ENCODE assay signal across 16 mouse cellular contexts in genomic region chr10:3829472-3829871, GRCm38 (mm10).
DNase-seq lines count a peak whose midpoint lies in the region; ATAC-seq lines count a peak whose summit lies in the region.
"Had no signal": no experiment of that assay in that cellular context is flagged by ENCODE, and none has a peak within 500 bp of the region (broad histone marks: within the 10 kb centered on the region; RNA-seq: fewer than 3 reads in every experiment).

No protein-coding gene starts in this region.

- peaks cover 11% of the 10 kb centered on the region; the same call in 1 of the 2 replicates for H3K4me1 ChIP-seq in kidney, embryonic 14.5 days (ENCODE audit: control insufficient read depth, insufficient read depth, low read length)
- H3K4me1 ChIP-seq in brown adipose tissue, adult 24 weeks (ENCODE audit: control insufficient read depth, insufficient read depth, insufficient read length, low read length), result peaks cover 25% of the 10 kb centered on the region
- H3K4me1 ChIP-seq in embryonic facial prominence, embryonic 13.5 days, result peaks cover 23% of the 10 kb centered on the region

- no peak for DNase-seq in kidney, adult 11 months
- peak; percentile 34 for DNase-seq in gastrocnemius, postnatal 25 days
- no peak for DNase-seq in thymus, adult 18-20 months
- no peak for DNase-seq in frontal cortex, adult 2 months (ENCODE audit: extremely low spot score in 1 of 2, low spot score in 1 of 2)
- DNase-seq: adrenal gland, postnatal 10 days; cerebellum, postnatal 36 days; heart, postnatal 14 days; kidney, adult 2 months; lung, embryonic 14.5 days; right cerebral cortex, postnatal 25 days had no signal

- no peak overlapping the region for H3K4me3 ChIP-seq in kidney, embryonic 14.5 days (ENCODE audit: low read length)
- no peak overlapping the region for H3K4me3 ChIP-seq in brown adipose tissue, adult 24 weeks (ENCODE audit: insufficient read depth, low read depth, low read length)
- H3K4me3 ChIP-seq in embryonic facial prominence, embryonic 13.5 days, result no peak overlapping the region

- no peaks in the 10 kb centered on the region for H3K9me3 ChIP-seq in kidney, embryonic 14.5 days (ENCODE audit: control insufficient read depth, low read length)
- H3K9me3 ChIP-seq in embryonic facial prominence, embryonic 13.5 days, result no peaks in the 10 kb centered on the region
- H3K9me3 ChIP-seq: G1E had no signal

- H3K4me2 ChIP-seq in kidney, embryonic 14.5 days (replicated peaks; ENCODE audit: low read depth, low read length), result no peak overlapping the region
- H3K4me2 ChIP-seq in embryonic facial prominence, embryonic 13.5 days, result no peak overlapping the region
- H3K4me2 ChIP-seq: lung, embryonic 14.5 days had no signal

- H3K9ac ChIP-seq in kidney, embryonic 14.5 days (ENCODE audit: low read depth, low read length), result no peak overlapping the region
- no peak overlapping the region for H3K9ac ChIP-seq in embryonic facial prominence, embryonic 13.5 days
- H3K9ac ChIP-seq: lung, embryonic 14.5 days had no signal

- no peak overlapping the region for H3K27ac ChIP-seq in kidney, embryonic 14.5 days (ENCODE audit: low read depth, low read length)
- H3K27ac ChIP-seq in brown adipose tissue, adult 24 weeks (replicated peaks; ENCODE audit: low read depth, low read length), result 0 out of 2 replicates have a peak overlapping the region, but pooled peaks have one; percentile 10
- no peak overlapping the region for H3K27ac ChIP-seq in embryonic facial prominence, embryonic 13.5 days

- ATAC-seq in kidney, embryonic 14.5 days (ENCODE audit: low FRiP score, low TSS enrichment), result peak; percentile 75; the same call in 1 of the 2 replicates
- ATAC-seq in embryonic facial prominence, embryonic 13.5 days (ENCODE audit: insufficient number of reproducible peaks, insufficient read depth, low FRiP score, low TSS enrichment, low read depth), result peak; percentile 48; the same call in 1 of the 2 replicates
- ATAC-seq: hindbrain, embryonic 16.5 days; midbrain, embryonic 16.5 days had no signal

- H3K36me3 ChIP-seq in kidney, embryonic 14.5 days (ENCODE audit: control insufficient read depth, insufficient read depth, low read length), result no peaks in the 10 kb centered on the region
- H3K36me3 ChIP-seq in embryonic facial prominence, embryonic 13.5 days, result no peaks in the 10 kb centered on the region
- H3K36me3 ChIP-seq: G1E had no signal

- WGBS in kidney, embryonic 14.5 days, result 12% methylated on average over 5 of the region's 5 CpGs
- 28% methylated on average over 5 of the region's 5 CpGs for WGBS in embryonic facial prominence, embryonic 13.5 days

- H3K27me3 ChIP-seq in kidney, embryonic 14.5 days (ENCODE audit: control insufficient read depth, insufficient read depth, low read length), result no peaks in the 10 kb centered on the region
- H3K27me3 ChIP-seq in embryonic facial prominence, embryonic 13.5 days, result no peaks in the 10 kb centered on the region
